Mouse (Mus musculus): ENCODE measurements at regions not wholly inside any gene's neighbourhood (a gene's known extent, or its start where the extent isn't known, plus 50 kb on each side); places are given as distances from the start of the nearest gene placed in this dataset.

DNA sequence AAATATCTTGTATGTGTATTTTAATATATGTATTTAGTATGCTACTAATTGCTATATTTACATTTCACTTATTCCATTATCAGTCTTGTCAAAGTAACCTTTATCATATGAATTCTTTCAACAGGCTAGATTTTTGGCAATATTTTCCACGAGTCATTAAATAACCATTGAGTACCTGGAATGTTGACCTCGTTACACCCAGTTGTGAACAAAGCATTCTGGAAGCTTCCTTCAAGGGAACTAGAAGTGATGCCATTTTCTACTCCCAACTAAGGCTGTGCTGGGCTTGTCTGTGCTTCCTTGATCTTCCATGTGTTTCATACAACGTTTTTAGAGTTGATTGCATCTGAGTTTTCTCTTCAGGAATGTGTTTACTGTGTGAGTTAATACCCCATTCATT is 410.6 kb downstream of the Ppargc1a start:
- DNase-seq: no peak
- intact Hi-C loops (cut with DNase I): no loop called here

- no peak for DNase-seq
- intact Hi-C loops (cut with DNase I): no loop called here
Observed at GRCm38 (mm10) chr5:51144842-51145241, 422.7 kb downstream of the Ppargc1a start.

DNA sequence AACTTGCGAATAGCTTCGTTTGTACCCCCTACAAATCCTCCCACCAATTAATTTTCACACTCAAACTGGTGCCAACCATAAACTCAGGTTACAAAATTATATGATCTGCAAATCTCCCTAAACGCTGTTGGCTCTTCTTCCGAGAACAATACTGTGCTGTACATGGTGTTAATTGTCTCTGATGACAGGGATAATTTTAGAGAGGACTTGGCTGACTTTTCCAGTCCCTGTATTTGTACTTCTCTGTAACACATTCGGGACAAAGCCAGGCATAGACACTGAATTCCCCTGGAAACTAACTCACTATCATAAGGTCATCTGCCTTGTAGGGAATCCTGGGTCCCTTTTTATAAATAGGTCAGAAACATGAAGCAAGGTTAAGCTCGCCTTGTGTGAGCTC is 442.4 kb downstream of the Ppargc1a start:
- peak; percentile 12 to 26 for DNase-seq
- intact Hi-C loops (cut with DNase I): no loop called here

DNA sequence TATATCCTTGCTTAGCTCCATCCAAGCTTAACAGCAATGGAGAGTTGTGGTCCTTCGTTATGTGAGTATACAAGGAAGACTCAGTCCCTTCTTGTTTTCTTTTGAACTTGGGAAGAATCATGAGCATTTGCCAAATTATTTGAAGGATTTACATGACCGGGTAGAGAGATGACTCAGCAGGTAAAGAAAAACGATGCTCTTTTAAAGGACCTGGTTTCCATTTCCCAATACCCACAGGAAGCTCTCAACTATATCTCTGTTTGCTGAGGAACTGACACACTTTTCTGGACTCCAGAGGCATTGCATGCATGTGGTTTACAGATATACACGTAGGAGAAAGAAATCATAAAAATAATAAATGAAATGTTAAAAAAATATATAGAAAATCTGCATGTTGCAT is 457.5 kb downstream of the Ppargc1a start:
- intact Hi-C loops (cut with DNase I): no loop called here
- DNase-seq: no peak

GRCm38 (mm10) chr5:51108737-51109136 is 458.8 kb downstream of the Ppargc1a start:
- intact Hi-C loops (cut with DNase I): no loop called here
- no peak for DNase-seq

- DNase-seq: no peak
- intact Hi-C loops (cut with DNase I): no loop called here
Observed at GRCm38 (mm10) chr5:51108181-51108580, 459.3 kb downstream of the Ppargc1a start.

- DNase-seq: no peak
- intact Hi-C loops (cut with DNase I): no loop called here
Observed at GRCm38 (mm10) chr5:51099902-51100301, 467.6 kb downstream of the Ppargc1a start.

GRCm38 (mm10) chr5:51072674-51073468 is 494.7 kb downstream of the Ppargc1a start:
- peak; percentile 13 for DNase-seq
- intact Hi-C loops (cut with DNase I): no loop called here

DNA sequence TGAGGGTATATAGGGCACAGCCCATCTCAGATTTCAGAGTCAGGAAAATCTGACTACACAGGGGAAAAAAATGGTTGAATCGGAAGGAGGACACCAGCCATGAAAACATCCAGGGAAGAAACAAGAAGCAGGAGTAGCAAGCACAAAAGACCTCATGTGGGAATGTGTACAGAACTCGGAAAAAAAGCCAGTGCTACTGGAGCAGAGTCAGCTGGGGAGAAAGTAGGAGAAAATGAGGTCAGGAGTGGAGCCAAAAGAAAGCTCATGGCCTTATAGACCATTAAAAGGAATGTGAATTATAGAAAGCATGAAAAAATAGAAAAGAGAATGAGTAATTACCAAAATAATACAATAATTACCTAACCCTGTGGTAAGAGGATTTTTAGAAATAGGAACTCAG is 495.4 kb downstream of the Ppargc1a start:
- intact Hi-C loops (cut with DNase I): no loop called here
- peak in 1 of 2 experiments; percentile 4 for DNase-seq

DNA sequence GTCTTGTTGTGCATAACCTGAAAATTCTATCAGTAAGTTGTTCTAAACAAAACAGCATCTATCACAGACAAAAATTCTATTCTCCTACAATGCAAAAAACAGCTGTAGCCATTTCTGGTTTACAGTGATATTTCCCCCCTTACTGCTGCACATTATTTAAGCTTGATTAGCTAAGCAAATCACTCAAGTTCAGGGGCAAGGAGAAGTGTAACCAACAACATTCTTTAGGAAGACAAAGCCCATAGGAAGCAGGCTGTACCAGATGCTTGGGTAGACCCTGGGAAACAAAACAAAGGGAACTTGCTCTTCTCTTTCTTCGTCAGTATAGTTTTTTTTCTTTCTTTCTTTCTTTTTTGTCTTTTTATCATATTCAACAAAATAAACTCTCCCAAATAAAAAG is 497.9 kb downstream of the Ppargc1a start:
- no peak for DNase-seq
- intact Hi-C loops (cut with DNase I): no loop called here

DNA sequence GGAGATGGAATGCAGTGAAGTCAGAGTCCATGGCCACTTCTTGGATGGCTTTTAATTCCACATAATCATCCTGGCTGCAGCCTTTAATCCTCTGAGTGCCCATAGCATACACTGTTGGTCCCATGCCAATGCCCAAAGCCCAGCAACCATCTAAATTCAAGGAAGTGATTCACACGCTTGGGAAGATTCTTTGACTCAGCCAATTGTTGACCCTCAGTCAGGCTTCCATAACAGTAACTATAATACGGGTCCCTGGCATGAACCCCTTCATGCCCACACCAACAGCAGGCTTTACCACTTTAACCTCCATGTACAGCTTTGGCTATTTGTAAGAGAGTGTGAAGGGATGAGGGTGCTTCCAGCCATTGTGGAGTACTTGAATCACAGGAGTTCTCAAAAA is 521.7 kb downstream of the Ppargc1a start:
- no peak for DNase-seq
- intact Hi-C loops (cut with DNase I): no loop called here

DNA sequence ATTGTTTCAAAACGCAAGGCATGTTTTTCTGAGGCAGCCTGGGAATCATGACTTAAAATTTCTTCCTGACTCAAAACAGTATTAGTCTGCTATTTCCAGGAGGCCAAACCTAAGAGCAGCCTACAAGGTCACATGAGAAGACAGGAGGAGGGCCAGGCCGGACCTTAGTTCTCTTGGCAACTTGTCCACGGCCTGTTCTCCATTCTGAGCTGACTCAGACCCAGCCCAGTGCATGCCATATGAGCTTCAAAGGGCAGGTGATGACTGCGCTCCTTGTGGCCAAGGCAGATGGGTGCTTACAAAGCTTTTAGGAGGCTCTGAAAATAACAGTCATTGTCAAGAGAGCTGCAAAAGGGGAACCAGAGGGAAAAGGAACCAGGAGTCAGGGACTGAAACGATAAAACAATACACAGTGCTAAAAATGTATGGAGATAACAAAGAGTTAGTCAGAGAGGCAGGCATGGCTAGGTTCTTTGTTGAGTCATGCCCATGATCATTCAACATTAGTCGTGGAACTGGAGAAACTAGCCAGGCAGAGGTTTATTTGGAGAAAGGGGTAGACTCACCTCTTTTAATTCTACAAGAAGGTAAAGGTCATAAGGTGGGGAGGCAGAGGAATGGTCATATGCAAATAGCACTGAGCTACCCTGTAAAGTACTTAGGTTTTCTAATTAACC is 525.8 kb downstream of the Ppargc1a start:
- intact Hi-C loops (cut with DNase I): loop anchor here (5.0 kb wide), 1 partner anchor 1026 kb away; no protein-coding TSS in a partner anchor
- no peak for DNase-seq

GRCm38 (mm10) chr5:51040926-51041325 is 526.6 kb downstream of the Ppargc1a start:
- DNase-seq: peak in 1 of 2 experiments; percentile 2
- intact Hi-C loops (cut with DNase I): loop anchor here (5.0 kb wide), 1 partner anchor 1026 kb away; no protein-coding TSS in a partner anchor

- no peak for DNase-seq
- intact Hi-C loops (cut with DNase I): loop anchor here (5.0 kb wide), 1 partner anchor 1027 kb away; no protein-coding TSS in a partner anchor
Observed at GRCm38 (mm10) chr5:51040463-51040862, 527.1 kb downstream of the Ppargc1a start.

- peak; percentile 35 to 52 for DNase-seq
- intact Hi-C loops (cut with DNase I): loop anchor here (5.0 kb wide), 1 partner anchor 1028 kb away; no protein-coding TSS in a partner anchor
Observed at GRCm38 (mm10) chr5:51039713-51040178, 527.8 kb downstream of the Ppargc1a start.

- no peak for DNase-seq
- intact Hi-C loops (cut with DNase I): no loop called here
Observed at GRCm38 (mm10) chr5:51036450-51036990, 531.0 kb downstream of the Ppargc1a start.

DNA sequence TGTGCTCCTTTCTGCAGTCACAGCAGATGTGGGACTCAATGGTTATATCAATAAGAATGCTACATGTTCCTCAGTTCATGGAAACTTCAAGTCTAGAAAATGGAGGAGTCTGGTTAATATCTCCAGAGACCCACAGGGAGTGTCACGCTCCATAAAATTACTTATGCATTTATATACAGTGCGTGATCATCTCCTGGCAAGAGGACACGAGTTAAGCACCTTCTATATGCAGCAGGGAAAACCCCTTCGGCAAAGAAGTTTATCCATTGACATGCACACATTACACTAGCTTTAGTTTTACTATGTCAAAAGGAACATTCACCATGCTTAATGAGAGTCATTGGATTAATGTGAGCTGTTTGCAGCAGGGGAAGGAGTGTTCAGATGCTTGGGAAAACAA is 538.6 kb downstream of the Ppargc1a start:
- DNase-seq: no peak
- intact Hi-C loops (cut with DNase I): no loop called here

- DNase-seq: no peak
- intact Hi-C loops (cut with DNase I): no loop called here
Observed at GRCm38 (mm10) chr5:50990822-50991537, 576.5 kb downstream of the Ppargc1a start.
